Mouse (Mus musculus) skeletal muscle tissue, adult 2 months (tissue): Measurements from ENCODE around the gene Galnt4.

Experiments
- DNase-seq: peaks from one replicate; pipeline ENCODE4 v3.0.0-alpha.2; 2012; ENCODE audit warnings: low read depth, low spot score

Gene Galnt4

GRCm38 (mm10) chr10:99107964-99108363, at the start of gene Galnt4:
Gene Galnt4, plus strand, starts transcription at chr10:99108159.
- DNase-seq: peak; percentile 73

GRCm38 (mm10) chr10:99060588-99060987, 47.4 kb upstream of the Galnt4 start:
- no peak for DNase-seq

- no peak for DNase-seq
These were observed 46.5 kb upstream of the Galnt4 start for GRCm38 (mm10) chr10:99061418-99061817.

DNA sequence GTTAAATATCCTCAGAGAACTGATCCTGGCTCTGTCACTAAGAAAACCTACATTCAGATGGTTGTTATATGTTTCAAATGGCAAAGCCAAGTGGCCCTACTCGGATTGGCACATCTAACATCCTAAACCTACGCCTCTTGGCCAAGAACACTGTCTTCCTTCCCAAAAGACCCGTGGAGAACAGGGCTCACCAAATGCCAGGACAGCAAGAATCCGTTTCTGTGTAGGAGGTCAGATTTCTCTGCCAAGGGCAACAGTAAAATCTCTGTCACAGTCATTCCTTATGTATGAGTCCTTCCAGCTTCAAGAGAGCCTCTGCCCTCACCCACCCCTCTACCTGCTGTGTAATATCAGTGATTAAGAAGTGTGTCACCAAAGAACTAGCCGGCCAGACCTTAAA, 45.4 kb upstream of the Galnt4 start:
- peak; percentile 4 for DNase-seq

GRCm38 (mm10) chr10:99076113-99076895, 31.7 kb upstream of the Galnt4 start:
- DNase-seq: no peak

- no peak for DNase-seq
These were observed 29.3 kb upstream of the Galnt4 start for GRCm38 (mm10) chr10:99078621-99079020.

- no peak for DNase-seq
These were observed 26.4 kb upstream of the Galnt4 start for GRCm38 (mm10) chr10:99081569-99081990.

DNA sequence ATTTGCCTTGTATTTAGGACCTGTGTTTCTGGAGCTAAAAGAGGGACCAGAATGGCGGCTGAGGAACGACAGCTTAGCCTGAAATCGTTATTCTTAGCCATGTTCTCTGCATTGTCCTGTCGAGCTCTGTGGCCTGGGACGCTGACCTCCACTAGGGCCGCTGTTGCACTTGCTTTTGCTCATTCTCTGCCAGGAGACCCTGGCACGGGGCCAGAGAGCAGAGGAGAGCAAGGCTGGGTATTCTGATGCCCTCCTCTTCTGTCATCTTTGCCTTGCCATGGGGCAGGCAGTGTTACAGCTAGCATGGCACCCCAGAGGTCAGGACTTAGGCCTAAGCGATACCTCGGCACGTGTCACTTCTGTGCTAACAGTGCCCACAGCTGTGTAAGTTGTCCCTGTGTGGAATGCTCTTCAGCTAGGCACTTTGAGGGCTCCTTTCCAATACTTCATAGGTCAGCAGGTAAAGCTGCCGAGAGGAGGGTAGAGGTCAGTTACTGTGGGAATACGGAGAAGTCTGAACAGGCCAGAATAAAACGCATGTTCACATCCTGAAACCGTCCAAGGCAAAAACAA, 24.4 kb upstream of the Galnt4 start:
- no peak for DNase-seq

DNA sequence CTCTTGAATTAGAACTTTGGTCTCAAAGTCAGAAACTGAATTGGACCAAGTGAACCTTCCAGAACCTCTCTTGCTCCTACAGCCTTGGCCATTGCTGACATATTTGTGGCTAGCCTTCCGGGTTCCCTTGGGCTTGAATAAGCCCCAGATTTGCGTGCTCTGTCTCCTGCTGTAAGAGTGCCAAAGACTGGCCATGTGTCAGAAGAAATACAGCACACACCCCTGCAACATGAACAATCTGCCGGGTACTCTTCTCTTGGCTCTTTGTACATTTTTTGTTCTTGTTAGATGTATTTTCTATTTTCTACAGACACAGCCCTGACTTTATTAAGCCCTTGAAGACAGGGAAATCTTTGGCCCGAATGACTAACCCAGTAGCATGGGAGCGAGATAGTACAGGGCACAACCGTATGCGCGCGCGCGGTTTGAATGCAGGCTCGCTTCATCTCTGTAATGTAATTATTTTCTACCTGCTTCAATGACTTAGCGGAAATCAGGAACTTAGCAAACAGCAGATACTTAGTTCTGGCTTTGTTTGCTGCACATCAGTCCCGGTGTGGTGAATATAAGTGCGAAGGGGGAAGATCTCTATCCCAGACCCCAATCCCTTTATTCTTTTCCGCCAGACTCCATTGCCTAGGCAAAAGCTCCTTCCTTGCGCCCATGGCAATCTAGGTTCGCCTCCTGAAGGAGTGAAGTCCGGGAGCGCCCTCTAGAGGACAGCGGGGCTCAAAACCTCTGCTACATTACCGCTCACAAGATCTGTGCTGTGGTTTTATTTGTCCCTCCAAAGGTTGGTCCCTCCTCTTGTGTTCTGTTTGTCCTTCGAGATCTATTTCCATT, 23.3 kb upstream of the Galnt4 start:
- DNase-seq: peak; percentile 77

- DNase-seq: no peak
These were observed 22.7 kb upstream of the Galnt4 start for GRCm38 (mm10) chr10:99085240-99085587.

- no peak for DNase-seq
These were observed 21.9 kb upstream of the Galnt4 start for GRCm38 (mm10) chr10:99086029-99086428.

- DNase-seq: no peak
These were observed 18.1 kb upstream of the Galnt4 start for GRCm38 (mm10) chr10:99089906-99090305.

DNA sequence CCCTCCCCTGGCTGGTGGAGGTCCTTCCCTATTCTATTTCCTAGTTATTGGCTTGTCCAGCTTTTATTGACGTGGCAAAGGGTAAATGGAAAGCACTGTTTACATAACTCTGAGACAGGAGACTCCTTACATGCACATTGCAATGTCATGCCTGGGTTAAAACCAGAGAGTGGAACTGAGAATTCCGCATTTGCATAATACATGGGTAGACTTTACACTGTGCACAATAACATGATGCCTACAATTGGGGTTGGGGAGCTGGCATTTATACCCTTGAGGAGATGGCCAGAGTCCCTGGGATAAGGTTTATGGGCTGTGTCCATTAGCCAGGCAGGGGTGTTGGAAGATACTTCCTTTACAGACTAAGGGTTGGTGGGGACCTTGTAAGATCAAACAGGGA, 14.6 kb upstream of the Galnt4 start:
- no peak for DNase-seq

DNA sequence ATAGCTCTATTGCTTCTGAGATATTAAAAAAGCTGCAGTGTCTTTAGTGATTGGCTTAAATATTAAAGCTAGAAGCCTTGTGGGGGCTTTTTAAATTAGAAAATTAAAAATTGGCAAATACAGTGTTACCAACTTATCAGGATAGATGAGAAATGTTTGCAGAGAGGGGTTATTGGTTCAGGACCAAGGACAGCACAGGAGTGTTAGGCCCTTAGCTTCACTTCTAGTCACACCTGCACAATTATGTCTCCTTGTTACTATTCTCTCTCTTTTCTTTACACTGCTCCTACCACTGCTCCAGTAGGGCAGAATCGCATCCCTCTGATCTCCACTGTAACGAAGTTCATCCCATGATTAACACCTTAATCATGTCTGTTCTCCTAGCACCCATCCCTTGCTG, 12.8 kb upstream of the Galnt4 start:
- no peak for DNase-seq

DNA sequence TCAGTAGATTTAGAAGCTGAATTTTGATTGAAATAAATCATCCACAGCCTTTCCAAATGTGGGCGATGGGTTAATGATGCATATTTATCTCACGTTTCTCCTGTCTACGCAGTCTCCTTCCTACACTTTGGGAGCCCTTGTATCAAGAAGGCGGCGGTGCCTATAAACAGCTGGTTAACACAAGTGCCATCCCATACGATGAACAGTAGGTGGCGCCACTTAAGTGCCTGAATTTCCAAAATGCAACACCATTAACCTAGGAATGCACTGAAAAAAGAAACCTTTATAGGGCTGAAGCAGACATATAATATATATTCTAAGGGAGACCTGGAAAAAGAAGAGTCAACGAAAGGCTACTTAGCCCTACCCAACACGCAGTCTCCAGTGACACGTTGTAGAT, 10.6 kb upstream of the Galnt4 start:
- no peak for DNase-seq

GRCm38 (mm10) chr10:99105522-99105921, 2.4 kb upstream of the Galnt4 start:
- no peak for DNase-seq

DNA sequence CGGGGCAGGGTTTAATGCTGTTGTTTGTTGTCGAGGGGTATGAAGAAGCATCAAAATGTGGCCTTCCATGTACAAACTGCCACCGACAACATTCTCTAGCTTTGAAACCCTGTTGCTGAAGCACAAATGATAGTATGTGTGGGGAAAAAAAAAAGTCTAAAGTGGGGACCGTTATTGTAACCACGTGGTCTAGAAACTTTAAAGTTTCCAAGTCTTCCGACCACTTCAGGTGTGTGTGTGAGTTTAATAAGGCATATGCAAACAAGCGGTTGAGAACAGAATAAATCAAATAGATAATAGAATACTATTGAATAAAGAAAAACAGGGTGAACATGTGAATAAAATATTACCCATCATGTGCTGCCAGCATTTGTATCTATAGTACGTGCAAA, 1.7 kb upstream of the Galnt4 start:
- DNase-seq: no peak

GRCm38 (mm10) chr10:99106703-99107631, 992 bp upstream of the Galnt4 start, which contains the start of gene Poc1b:
Gene Poc1b, plus strand, starts transcription at chr10:99107036.
- DNase-seq: peak; percentile 65

DNA sequence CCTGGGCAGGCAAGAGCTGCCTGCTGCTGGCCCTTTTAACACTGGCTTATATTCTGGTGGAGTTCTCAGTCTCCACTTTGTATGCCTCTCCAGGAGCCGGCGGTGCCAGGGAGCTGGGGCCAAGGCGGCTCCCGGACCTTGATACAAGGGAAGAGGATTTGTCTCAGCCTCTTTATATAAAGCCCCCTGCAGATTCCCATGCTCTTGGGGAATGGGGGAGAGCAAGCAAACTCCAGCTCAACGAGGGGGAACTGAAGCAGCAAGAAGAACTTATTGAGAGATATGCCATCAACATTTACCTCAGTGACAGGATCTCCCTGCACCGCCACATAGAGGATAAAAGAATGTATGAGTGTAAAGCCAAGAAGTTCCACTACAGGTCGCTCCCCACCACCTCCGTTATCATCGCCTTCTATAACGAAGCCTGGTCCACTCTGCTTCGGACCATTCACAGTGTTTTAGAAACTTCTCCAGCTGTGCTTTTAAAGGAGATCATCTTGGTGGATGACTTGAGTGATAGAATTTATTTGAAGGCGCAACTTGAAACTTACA, 548 bp downstream of the Galnt4 start:
- no peak for DNase-seq

DNA sequence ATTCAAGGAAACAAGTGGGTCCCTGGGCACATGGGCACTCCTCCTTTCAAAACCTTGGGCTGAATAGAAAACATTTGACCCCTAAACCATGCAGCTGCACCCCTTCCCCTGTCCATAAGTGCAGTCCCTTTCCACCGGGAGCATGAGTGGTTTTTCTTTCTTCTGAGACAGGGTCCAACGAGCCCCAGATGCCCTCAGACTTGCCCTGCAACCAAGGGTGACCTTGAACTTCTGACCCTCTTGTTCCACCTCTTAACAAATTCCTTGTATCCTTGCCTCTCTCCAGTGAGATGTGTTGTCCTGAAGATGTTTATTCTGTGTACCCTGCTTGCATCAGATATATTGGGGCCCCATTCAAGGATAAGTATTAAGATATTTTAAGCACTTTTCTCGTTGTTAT, 5.6 kb downstream of the Galnt4 start:
- no peak for DNase-seq

DNA sequence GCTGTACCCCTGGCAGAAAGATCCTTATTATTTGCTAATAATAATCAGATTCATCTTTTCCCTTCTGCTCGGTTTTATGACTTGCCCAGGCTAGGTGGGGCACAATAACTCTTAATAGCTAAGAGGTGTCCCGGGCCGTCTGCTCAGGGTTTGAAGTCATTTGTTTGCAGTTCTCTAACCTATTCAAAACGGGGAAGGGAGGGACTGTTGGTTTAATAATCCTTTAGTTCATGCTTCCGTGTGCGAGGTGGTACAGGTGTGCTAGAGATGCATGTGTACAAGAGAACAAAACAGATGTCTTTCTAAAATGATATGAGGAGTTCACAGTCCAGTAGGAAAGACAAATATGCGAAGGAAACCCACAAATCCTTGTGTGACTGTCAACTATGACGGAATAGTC, 6.3 kb downstream of the Galnt4 start:
- DNase-seq: no peak
